Mouse (Mus musculus) ES-E14 (cell line): Measurements from ENCODE around the gene Elf5. TPM values are rescaled to one million over a fixed set of nuclear protein-coding genes. Genes with fewer than 3 reads are reported as not detected.

Experiments used
- DNase-seq: peaks from one replicate; pipeline ENCODE4 v3.0.0-alpha.2; 2013; ENCODE audit warnings: low read depth, low spot score
- H3K27ac ChIP-seq: 2 replicates; pipeline ENCODE4 v1.5.1; 2012; ENCODE audit warnings: low read depth, mild to moderate bottlenecking, low read length, moderate library complexity, mixed read lengths; ENCODE audit not compliant: poor library complexity, insufficient read depth, severe bottlenecking
- H3K36me3 ChIP-seq: 2 replicates; pipeline ENCODE4 v1.6.1; 2012; ENCODE audit warnings: mild to moderate bottlenecking, low read length, moderate library complexity, mixed read lengths; ENCODE audit not compliant: control insufficient read depth, poor library complexity, insufficient read depth, severe bottlenecking
- H3K4me1 ChIP-seq, 2 experiments: fragments of 150-350 bp in 1 of 2; sonication (generic) in 1 of 2; 2 replicates each; pipeline ENCODE4 v1.6.1; 2012; ENCODE audit warnings: low read length in 2 of 2, mild to moderate bottlenecking in 1 of 2, mixed read lengths in 1 of 2; ENCODE audit not compliant: control insufficient read depth in 2 of 2, insufficient read depth in 2 of 2, poor library complexity in 1 of 2
- H3K4me3 ChIP-seq, 2 experiments: fragments of 150-350 bp in 1 of 2; sonication (generic) in 1 of 2; 2 replicates each; pipeline ENCODE4 v1.5.1; 2012; ENCODE audit warnings: low read length in 2 of 2, low read depth in 1 of 2, mild to moderate bottlenecking in 1 of 2, mixed read lengths in 1 of 2; ENCODE audit not compliant: insufficient read depth in 1 of 2, poor library complexity in 1 of 2, severe bottlenecking in 1 of 2
- H3K9ac ChIP-seq: 2 replicates; pipeline ENCODE4 v1.6.1; 2012; ENCODE audit warnings: low read depth, mild to moderate bottlenecking, low read length, mixed read lengths; ENCODE audit not compliant: poor library complexity, insufficient read depth, severe bottlenecking
- H3K9me3 ChIP-seq: fragments of 150-350 bp; sonication (generic); 2 replicates; pipeline ENCODE4 v1.6.1; 2012; ENCODE audit warnings: low read depth, mild to moderate bottlenecking, low read length; ENCODE audit not compliant: control insufficient read depth, insufficient read depth
- CHD2 ChIP-seq: IDR thresholded peaks from 2 replicates; pipeline ENCODE4 v1.6.1; 2014; ENCODE audit warnings: mild to moderate bottlenecking, low read depth, low read length, inconsistent platforms
- HCFC1 ChIP-seq: IDR thresholded peaks from 2 replicates; pipeline ENCODE4 v1.6.1; 2012; ENCODE audit warnings: low read length, inconsistent platforms, borderline replicate concordance; ENCODE audit not compliant: insufficient read depth
- MAFK ChIP-seq: IDR thresholded peaks from 2 replicates; pipeline ENCODE4 v1.6.1; 2014; ENCODE audit warnings: mild to moderate bottlenecking, low read depth, low read length, inconsistent platforms; ENCODE audit not compliant: insufficient read depth
- ZC3H11A ChIP-seq: IDR thresholded peaks from 2 replicates; pipeline ENCODE4 v1.6.1; 2012; ENCODE audit warnings: low read depth, mild to moderate bottlenecking, inconsistent platforms, low read length, borderline replicate concordance
- ZNF384 ChIP-seq: IDR thresholded peaks from 2 replicates; pipeline ENCODE4 v1.6.1; 2012; ENCODE audit warnings: low read depth, low read length, inconsistent platforms
- in situ Hi-C, 2 experiments: fragments of 600-800 bp; cut with MboI; formaldehyde crosslinking; loops; one replicate each; pipeline ENCODE4 v1.15.1; 2025; ENCODE audit warnings: low sequenced_read_pairs in 2 of 2, inconsistent platforms in 1 of 2; ENCODE audit not compliant: unreplicated experiment in 2 of 2
- total RNA-seq: library from RNA; depleted of rRNA; stranded (reverse); fragments of 300-350 nt; gene quantifications from 2 replicates; pipeline ENCODE4 v1.2.3, GENCODE M21; 2012; rRNA removed

Elf5 gene
- total RNA-seq, 1 experiment = 0.45 TPM

DNA sequence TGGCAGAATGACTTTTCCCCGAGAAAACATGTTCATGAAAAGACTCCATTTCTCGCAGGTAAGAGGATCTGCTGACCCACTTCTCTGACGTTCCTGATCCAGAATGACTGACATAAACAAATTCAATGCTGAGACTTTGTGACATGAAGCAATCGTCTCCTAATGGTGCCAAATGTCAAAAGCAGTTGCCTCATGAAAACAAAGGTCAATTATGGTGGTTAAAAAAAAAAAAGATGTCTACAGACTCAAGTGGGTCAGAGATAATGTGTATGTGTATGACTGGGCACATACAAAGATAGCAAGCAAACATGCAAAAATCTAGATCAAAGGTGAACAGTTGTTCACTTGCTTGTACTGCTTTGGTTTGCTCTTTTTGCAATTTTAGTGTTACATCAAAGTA, 82.3 kb downstream of the Elf5 start:
- no peaks in the 10 kb centered on the region for H3K36me3 ChIP-seq
- no peak overlapping the region for H3K9ac ChIP-seq
- no peaks in the 10 kb centered on the region for H3K4me1 ChIP-seq
- in situ Hi-C loops = no loop called here
- no peak for TF ChIP-seq HCFC1
- no peak for TF ChIP-seq CHD2
- TF ChIP-seq MAFK = no peak
- no peak for TF ChIP-seq ZC3H11A
- TF ChIP-seq ZNF384 = no peak
- H3K9me3 ChIP-seq = no peaks in the 10 kb centered on the region
- DNase-seq = no peak
- H3K27ac ChIP-seq = no peak overlapping the region
- no peak overlapping the region for H3K4me3 ChIP-seq

DNA sequence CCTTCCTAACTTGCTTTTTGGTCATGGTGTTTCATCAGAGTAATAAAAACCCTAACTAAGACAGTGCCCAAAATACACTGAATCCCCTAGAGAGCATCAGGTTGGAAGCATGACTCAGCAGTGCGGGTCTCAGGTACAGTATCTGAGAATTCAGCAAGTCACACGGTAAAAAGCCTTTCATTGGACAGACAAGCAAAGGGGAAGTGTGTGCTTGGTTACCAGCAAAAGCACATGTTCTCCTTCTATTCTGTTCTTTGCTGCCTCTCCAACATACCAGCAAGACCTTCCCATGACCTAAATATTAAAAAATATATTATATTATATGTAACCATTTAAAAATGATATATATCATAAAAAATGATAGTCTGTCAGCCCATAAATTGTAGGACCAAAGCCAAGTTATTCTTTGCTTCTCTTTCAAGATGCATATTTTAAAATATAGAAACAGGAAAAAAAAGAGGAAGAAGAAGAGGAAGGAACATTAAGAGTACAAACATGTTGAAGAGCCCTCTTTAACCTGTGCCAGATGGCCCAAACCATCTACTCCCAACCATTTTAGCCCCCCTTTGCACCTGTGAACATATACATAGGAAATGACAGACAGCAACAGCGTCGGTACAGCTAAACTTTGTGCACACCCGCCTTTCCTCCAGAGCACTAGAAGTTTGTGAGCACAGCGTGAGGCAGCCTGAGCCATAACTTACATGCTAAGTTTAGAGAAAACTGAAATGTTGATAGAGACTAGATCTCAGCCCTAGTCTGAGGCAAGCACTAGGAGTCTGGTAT, 84.3 kb downstream of the Elf5 start:
- Histone ChIP-seq H3K27ac (no peak overlapping the region), H3K4me1 (no peaks in the 10 kb centered on the region), H3K9ac (no peak overlapping the region), H3K9me3 (no peaks in the 10 kb centered on the region), H3K4me3 (no peak overlapping the region), H3K36me3 (no peaks in the 10 kb centered on the region)
- DNase-seq = no peak
- no peak for TF ChIP-seq ZC3H11A
- 0 out of 2 replicates have a peak, but pooled peaks have one; percentile 36 for TF ChIP-seq MAFK
- TF ChIP-seq HCFC1 = no peak
- in situ Hi-C loops = no loop called here

Other genes with a start within 250 kb of the Elf5 start
- gene Ehf, start 108.4 kb upstream of the Elf5 start, total RNA-seq = 0.26 and 0.27 TPM in 2 replicates
- 13.1 and 23.0 TPM in 2 replicates for gene Cat, start 73.5 kb downstream of the Elf5 start, total RNA-seq
- 5.2 and 5.5 TPM in 2 replicates for gene Abtb2, start 154.6 kb downstream of the Elf5 start, total RNA-seq